In the genomic region with DNA sequence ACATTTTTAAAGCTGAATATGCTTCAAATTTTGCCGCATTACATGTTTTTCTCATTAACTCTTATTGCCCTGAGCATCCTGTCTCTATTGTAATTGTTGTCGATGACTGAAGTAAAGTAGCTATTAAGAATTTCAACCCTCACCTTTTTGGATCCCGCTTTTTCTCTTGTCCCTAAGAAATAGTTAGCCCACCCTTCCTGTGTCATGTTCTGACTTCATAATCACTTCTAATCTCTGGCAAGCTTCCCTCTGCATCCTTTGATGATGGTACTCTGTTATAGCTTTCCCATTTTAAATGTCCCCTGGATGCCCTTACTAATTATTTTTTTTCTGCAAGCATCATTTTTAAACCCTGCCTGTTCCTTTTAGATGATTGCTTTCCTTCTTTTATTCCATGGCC, we compare ENCODE assay signal across 17 mouse cellular contexts.
"Had no signal": no experiment of that assay in that cellular context is flagged by ENCODE, and none has a peak within 500 bp of the region (broad histone marks: within the 10 kb centered on the region; RNA-seq: fewer than 3 reads in every experiment).

No protein-coding gene starts in this region.

- H3K4me1 ChIP-seq: midbrain, embryonic 10.5 days; midbrain, embryonic 12.5 days; neural tube, embryonic 13.5 days; neural tube, embryonic 15.5 days had no signal

- H3K27me3 ChIP-seq: midbrain, embryonic 12.5 days; neural tube, embryonic 13.5 days; neural tube, embryonic 15.5 days had no signal

- H3K9me3 ChIP-seq: midbrain, embryonic 10.5 days; midbrain, embryonic 12.5 days; neural tube, embryonic 13.5 days; neural tube, embryonic 15.5 days had no signal

- H3K4me3 ChIP-seq: midbrain, embryonic 10.5 days; midbrain, embryonic 12.5 days; myocyte; neural tube, embryonic 13.5 days; neural tube, embryonic 15.5 days had no signal

- DNase-seq: lung, embryonic 14.5 days; lung, postnatal 10 days; lung, postnatal 4 days; midbrain, embryonic 14.5 days; retina, postnatal 1 day; right cerebral cortex, adult 18-20 months; right cerebral cortex, postnatal 25 days; right cerebral cortex, postnatal 4 days; spleen, adult 18-20 months; thymus, adult 18-20 months; thymus, postnatal 14 days; thymus, postnatal 36 days had no signal

- H3K36me3 ChIP-seq: midbrain, embryonic 10.5 days; midbrain, embryonic 12.5 days; neural tube, embryonic 13.5 days; neural tube, embryonic 15.5 days had no signal

- H3K9ac ChIP-seq: lung, embryonic 14.5 days; midbrain, embryonic 12.5 days; neural tube, embryonic 13.5 days; neural tube, embryonic 15.5 days had no signal

- H3K27ac ChIP-seq: midbrain, embryonic 10.5 days; midbrain, embryonic 12.5 days; neural tube, embryonic 13.5 days; neural tube, embryonic 15.5 days had no signal
